Mouse (Mus musculus): ENCODE measurements around the gene Amy2a5. TPM values are rescaled to one million over a fixed set of nuclear protein-coding genes. Genes with fewer than 3 reads are reported as not detected.

The Amy2a5 gene
- 0.24 to 4.3 TPM (median 3.2 TPM) in 3 of 4 replicates, not detected in the other for total RNA-seq (2023; ENCODE audit: inconsistent age)

GRCm38 (mm10) chr3:113258737-113259136 lies at the start of gene Amy2a5:
Gene Amy2a5, minus strand, starts transcription at chr3:113258837.

GRCm38 (mm10) chr3:113291349-113291748 lies 32.7 kb upstream of the Amy2a5 start, which contains the start of gene Amy2a4:
Gene Amy2a4, minus strand, starts transcription at chr3:113291449.

Other genes starting within 250 kb of the Amy2a5 start
- not detected in 4 replicates for gene Amy2a4, start 32.6 kb upstream of the Amy2a5 start, total RNA-seq (2023; ENCODE audit: inconsistent age)
- not detected in 4 replicates for gene Amy2a3, start 65.2 kb upstream of the Amy2a5 start, total RNA-seq (2023; ENCODE audit: inconsistent age)
- not detected in 4 replicates for gene Amy2a2, start 97.8 kb upstream of the Amy2a5 start, total RNA-seq (2023; ENCODE audit: inconsistent age)

Measured in B cell, adult (primary cell).